Mouse (Mus musculus) hindbrain, embryonic 14.5 days (tissue): ENCODE results near the gene Map1s. TPM values are rescaled to one million over a fixed set of nuclear protein-coding genes. Genes with fewer than 3 reads are reported as not detected.
A peak's percentile ranks its signal among the peaks of the same experiment; 100 is the strongest.

Experiments used
- ATAC-seq: fragments of 200-750 bp; cut with Nextera tagmentation; 2 replicates; pipeline ENCODE4 v1.8.0; 2017; ENCODE audit warnings: moderate number of reproducible peaks, mild to moderate bottlenecking, moderate TSS enrichment, moderate library complexity; ENCODE audit not compliant: low FRiP score
- DNase-seq: peaks from one replicate; pipeline ENCODE4 v3.0.0-alpha.2; 2015; ENCODE audit warnings: low spot score
- H3K27ac ChIP-seq: fragments of 300-500 bp; sonication (generic); 2 replicates; pipeline ENCODE4 v1.5.1; 2014; ENCODE audit warnings: mild to moderate bottlenecking, moderate library complexity
- H3K27me3 ChIP-seq: fragments of 300-500 bp; sonication (generic); 2 replicates; pipeline ENCODE4 v1.6.1; 2014; ENCODE audit warnings: mild to moderate bottlenecking, low read length, mixed read lengths; ENCODE audit not compliant: control insufficient read depth, insufficient read depth
- H3K36me3 ChIP-seq: fragments of 300-500 bp; sonication (generic); replicated peaks from 2 replicates; pipeline ENCODE4 v1.6.1; 2014; ENCODE audit not compliant: control insufficient read depth, insufficient read depth
- H3K4me1 ChIP-seq: fragments of 300-500 bp; sonication (generic); replicated peaks from 2 replicates; pipeline ENCODE4 v1.6.1; 2014; ENCODE audit warnings: antibody characterized with exemption, low read length, mixed read lengths; ENCODE audit not compliant: control insufficient read depth, insufficient read depth
- H3K4me2 ChIP-seq: fragments of 300-500 bp; sonication (generic); replicated peaks from 2 replicates; pipeline ENCODE4 v1.6.1; 2014; ENCODE audit warnings: mild to moderate bottlenecking, moderate library complexity
- H3K4me3 ChIP-seq: fragments of 300-500 bp; sonication (generic); replicated peaks from 2 replicates; pipeline ENCODE4 v1.5.1; 2014; ENCODE audit warnings: mild to moderate bottlenecking, low read length
- H3K9ac ChIP-seq: fragments of 300-500 bp; sonication (generic); 2 replicates; pipeline ENCODE4 v1.6.1; 2014
- H3K9me3 ChIP-seq: fragments of 300-500 bp; sonication (generic); 2 replicates; pipeline ENCODE4 v1.6.1; 2016; ENCODE audit warnings: low read length; ENCODE audit not compliant: control insufficient read depth
- WGBS: fragments of 180-500 bp; shearing (Covaris S2); extraction: QIAGEN DNeasy Blood & Tissue Kit; methylation state at CpG from one replicate; pipeline ENCODE4 v1.1.7; 2014; 5-methylcytosine and 5-hydroxymethylcytosine counted together
- polyA plus RNA-seq: library from polyadenylated mRNA; unstranded; fragments of >200 nt; fragmentation: Nextera tagmentation; extraction: Ambion mirVana; gene quantifications from 2 replicates; pipeline ENCODE4 v1.2.1, GENCODE M21; 2014

Map1s gene
- polyA plus RNA-seq, 1 experiment from 2014 or later = 51.4 TPM

DNA sequence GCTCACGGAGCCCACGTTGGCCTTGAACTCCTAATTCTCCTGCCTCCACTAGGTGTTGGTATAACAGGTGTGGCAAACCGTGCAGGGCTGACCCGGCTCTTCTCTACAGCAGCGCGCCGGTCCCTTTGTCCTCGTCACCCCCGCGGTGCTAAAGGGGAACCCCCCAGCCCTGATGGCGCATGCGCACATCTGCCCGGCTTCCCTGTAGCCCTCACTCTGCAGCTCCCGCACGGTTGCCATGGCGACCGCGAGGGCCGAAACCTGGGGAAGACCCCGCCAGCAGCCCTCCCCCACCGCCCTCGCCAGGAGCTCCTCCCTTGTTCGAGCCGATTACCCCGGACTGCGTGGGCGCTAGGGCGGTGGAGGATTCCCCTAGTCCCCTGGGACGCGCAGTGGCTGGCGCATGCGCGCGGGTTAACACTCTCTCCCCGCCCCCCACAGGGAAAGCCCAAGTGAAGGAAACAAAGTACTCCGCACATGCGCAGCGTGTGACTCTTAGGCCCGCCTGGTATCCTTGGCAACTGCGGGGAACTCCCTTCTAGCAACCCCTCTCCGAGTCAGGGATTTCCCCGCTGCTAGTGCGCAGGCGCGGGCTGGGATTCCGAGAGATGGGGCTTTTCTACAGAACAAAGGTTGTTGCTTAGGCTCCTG lies 40.3 kb upstream of the Map1s start:
- under 1% methylated on average over 46 of the region's 46 CpGs for WGBS
- peak overlapping the region; percentile 75 for H3K9ac ChIP-seq
- H3K9me3 ChIP-seq = no peaks in the 10 kb centered on the region
- H3K4me1 ChIP-seq = peaks cover 48% of the 10 kb centered on the region
- H3K4me3 ChIP-seq = peak overlapping the region; percentile 44
- peak overlapping the region; percentile 79 for H3K4me2 ChIP-seq
- no peaks in the 10 kb centered on the region for H3K27me3 ChIP-seq
- ATAC-seq (peak; percentile 89), DNase-seq (peak; percentile 100)
- H3K36me3 ChIP-seq = peaks cover 7% of the 10 kb centered on the region; the same call in 1 of the 2 replicates
- peak overlapping the region; percentile 96 for H3K27ac ChIP-seq

DNA sequence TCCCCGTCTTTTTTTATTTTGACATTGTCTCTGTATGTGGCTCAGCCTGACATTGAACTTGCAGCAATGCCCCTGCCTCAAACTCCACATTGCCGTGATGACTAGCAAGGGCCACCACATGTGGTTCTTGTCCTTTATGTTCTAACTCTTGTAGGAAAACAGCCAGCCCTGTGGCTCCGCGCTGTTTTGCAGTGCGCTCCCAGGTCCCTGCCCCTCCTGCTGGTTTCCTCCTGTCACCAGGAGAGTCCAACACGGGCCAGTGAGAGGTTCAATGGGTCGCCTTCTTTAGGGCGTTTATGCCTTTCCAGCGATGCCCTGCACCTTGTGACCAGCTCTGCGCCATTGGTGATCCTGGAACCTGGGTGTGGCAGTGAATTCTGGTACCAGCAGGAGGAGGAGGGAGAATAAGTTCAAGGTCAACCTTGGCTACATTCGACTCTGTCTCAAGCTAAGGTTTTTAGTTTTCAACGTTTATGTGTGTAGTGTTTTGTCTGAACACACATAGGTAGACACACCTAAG lies 39.7 kb upstream of the Map1s start:
- no peak for DNase-seq

DNA sequence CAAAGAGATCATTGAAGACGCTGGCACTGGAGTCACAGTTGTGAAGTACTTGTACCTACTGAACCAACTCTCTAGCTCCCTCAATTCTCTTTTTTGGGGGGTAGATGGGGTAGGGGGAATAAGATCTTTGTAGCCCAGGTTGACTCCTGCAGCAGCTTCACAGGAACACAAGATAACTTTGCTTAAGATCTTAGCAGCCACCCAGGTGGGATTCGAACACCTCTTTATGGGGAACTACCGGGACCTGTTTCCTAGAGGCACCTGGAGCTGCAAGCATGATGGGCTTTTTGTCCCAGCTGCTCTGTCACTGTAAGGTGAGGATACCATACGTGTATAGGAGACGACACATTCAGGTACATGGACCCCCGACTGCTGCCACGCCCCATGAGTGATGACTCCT lies 39.2 kb upstream of the Map1s start:
- DNase-seq (no peak), ATAC-seq (no peak)
- Histone ChIP-seq H3K27me3 (no peaks in the 10 kb centered on the region), H3K4me2 (no peak overlapping the region), H3K9ac (peak overlapping the region; percentile 60; the same call in 1 of the 2 replicates), H3K27ac (peak overlapping the region; percentile 92), H3K36me3 (peaks cover 7% of the 10 kb centered on the region; the same call in 1 of the 2 replicates), H3K4me1 (peaks cover 48% of the 10 kb centered on the region), H3K9me3 (no peaks in the 10 kb centered on the region), H3K4me3 (no peak overlapping the region)
- 87% methylated on average over 7 of the region's 7 CpGs for WGBS

More for the DNA sequence above, 39.7 kb upstream of the Map1s start:
- Histone ChIP-seq H3K9me3 (no peaks in the 10 kb centered on the region), H3K4me2 (peak overlapping the region; percentile 63), H3K27ac (peak overlapping the region; percentile 92), H3K27me3 (no peaks in the 10 kb centered on the region), H3K36me3 (peaks cover 7% of the 10 kb centered on the region; the same call in 1 of the 2 replicates), H3K4me3 (peak overlapping the region; percentile 20), H3K4me1 (peaks cover 48% of the 10 kb centered on the region), H3K9ac (peak overlapping the region; percentile 60)
- ATAC-seq = peak; percentile 5
- WGBS = 8% methylated on average over 12 of the region's 12 CpGs

DNA sequence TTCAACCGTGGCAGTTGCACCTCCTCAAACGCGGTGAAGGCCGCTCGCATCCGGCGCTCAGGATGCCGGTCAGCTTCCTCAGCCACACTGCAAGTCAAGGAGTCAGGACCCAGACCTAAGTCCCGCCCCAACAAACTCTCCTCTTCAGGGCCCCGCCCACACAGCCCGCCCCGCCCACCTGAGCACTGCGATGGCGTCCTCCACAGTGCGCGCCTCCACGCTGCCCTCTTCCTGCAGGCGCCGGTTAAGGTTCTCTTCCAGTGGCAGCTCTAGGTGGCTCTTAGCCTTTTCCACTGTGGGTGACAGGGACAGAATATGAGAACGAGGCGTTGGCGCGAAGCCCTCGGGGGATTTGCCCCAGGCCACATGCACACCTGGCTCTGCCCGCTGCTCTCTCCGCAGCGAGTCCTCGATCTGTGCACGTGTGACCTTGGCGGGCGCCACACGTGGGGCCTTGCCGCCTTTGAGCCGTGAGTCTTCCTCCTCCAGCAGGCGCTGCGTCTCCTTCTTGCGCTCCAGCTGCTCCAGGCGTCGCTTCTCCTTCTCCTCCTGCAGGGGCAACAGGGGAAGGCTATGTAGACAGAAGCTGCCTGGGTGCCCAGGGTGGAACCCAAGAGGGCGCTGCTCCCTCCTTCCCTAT lies 37.1 kb upstream of the Map1s start:
- Histone ChIP-seq H3K4me2 (peak overlapping the region; percentile 36), H3K36me3 (peaks cover 7% of the 10 kb centered on the region; the same call in 1 of the 2 replicates), H3K9ac (peak overlapping the region; percentile 24), H3K4me1 (peaks cover 36% of the 10 kb centered on the region), H3K9me3 (no peaks in the 10 kb centered on the region), H3K27me3 (no peaks in the 10 kb centered on the region), H3K27ac (peak overlapping the region; percentile 81), H3K4me3 (0 out of 2 replicates have a peak overlapping the region, but pooled peaks have one; percentile 6)
- DNase-seq = no peak
- 15% methylated on average over 40 of the region's 40 CpGs for WGBS
- ATAC-seq = no peak

DNA sequence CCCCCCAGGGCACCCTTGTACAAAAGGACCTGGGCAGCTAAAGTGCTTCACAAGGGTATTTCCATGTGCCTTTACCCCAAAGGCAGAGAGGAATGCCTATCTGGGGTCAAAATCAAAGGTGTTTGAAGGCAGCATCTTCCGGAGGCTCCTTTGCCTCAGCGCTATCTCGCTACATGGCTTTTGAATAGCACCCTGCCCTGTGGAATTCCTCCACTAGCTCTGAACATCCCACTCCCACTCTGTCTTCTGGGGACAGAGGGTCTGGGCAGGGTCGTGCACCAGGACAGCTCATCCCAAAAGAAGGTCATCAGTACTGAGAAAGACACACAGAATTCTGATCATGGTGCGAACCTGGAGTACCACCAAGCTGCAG lies 36.5 kb upstream of the Map1s start:
- Histone ChIP-seq H3K4me3 (no peak overlapping the region), H3K4me1 (peaks cover 32% of the 10 kb centered on the region), H3K27me3 (no peaks in the 10 kb centered on the region), H3K9ac (peak overlapping the region; percentile 24), H3K4me2 (peak overlapping the region; percentile 36), H3K27ac (peak overlapping the region; percentile 81), H3K36me3 (peaks cover 7% of the 10 kb centered on the region; the same call in 1 of the 2 replicates), H3K9me3 (no peaks in the 10 kb centered on the region)
- 36% methylated on average over 5 of the region's 5 CpGs for WGBS
- DNase-seq (no peak), ATAC-seq (no peak)

DNA sequence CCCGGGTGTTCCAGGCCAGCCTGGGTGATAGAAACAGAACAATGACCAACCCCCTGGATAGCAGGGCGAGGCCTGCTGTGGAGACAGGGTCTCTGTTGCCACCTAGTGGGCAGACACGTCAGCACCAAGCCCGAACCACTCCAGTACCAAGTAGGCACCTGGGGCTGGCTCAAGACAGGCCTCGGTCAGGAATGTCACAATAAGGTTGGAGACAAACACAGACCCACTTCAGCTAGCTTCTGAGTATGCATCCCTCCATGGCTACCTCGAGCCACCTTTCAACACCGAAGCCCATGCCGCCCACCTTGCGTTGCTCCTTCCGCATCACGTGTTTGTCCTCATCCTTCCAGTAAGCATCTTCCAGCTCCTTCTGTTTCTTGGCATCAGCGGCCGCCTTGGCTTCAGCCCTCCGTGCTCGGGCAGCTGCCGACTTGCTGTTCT lies 36.1 kb upstream of the Map1s start:
- DNase-seq (peak; percentile 80), ATAC-seq (0 out of 2 replicates have a peak, but pooled peaks have one; percentile 6)
- WGBS = 45% methylated on average over 16 of the region's 16 CpGs
- H3K4me1 ChIP-seq = peaks cover 27% of the 10 kb centered on the region
- no peaks in the 10 kb centered on the region for H3K9me3 ChIP-seq
- H3K27me3 ChIP-seq = no peaks in the 10 kb centered on the region
- H3K9ac ChIP-seq = peak overlapping the region; percentile 24
- H3K4me3 ChIP-seq = no peak overlapping the region
- H3K4me2 ChIP-seq = 0 out of 2 replicates have a peak overlapping the region, but pooled peaks have one; percentile 36
- H3K36me3 ChIP-seq = peaks cover 7% of the 10 kb centered on the region; the same call in 1 of the 2 replicates
- H3K27ac ChIP-seq = peak overlapping the region; percentile 81

DNA sequence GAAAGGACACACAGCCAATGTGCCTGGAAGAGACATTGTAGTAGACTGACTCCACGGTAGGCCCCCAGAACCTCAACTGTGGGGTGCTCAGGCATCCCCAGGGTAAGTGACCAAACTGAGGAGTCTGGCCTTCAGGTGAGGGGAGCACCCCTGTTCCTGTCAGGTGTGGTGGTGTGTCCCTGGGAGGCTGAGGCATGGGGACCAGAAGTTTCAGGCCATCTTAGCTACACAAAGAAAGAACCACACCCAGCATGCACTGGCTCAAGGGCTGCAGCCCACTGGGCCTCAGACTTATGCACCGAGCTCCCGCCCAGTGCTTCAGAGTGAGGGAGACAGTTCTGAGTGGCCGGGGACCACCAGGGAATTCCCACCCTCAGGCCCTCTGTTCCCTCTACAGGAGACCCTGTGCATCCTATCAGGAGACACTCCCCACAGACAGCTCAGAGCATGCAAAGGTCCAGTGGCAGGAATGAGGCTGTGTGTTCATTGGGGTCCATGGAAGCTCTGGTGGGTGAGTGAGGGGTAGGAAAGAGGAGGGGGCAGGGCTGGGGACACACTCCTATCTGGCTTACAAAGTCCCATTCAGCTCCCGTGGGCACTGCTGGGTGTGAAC lies 34.4 kb upstream of the Map1s start:
- H3K9ac ChIP-seq = no peak overlapping the region
- H3K27me3 ChIP-seq = no peaks in the 10 kb centered on the region
- 85% methylated on average over 5 of the region's 5 CpGs for WGBS
- H3K4me1 ChIP-seq = peaks cover 18% of the 10 kb centered on the region
- no peak for ATAC-seq
- peaks cover 7% of the 10 kb centered on the region; the same call in 1 of the 2 replicates for H3K36me3 ChIP-seq
- no peak for DNase-seq
- no peaks in the 10 kb centered on the region for H3K9me3 ChIP-seq
- no peak overlapping the region for H3K27ac ChIP-seq
- H3K4me3 ChIP-seq = no peak overlapping the region
- no peak overlapping the region for H3K4me2 ChIP-seq

DNA sequence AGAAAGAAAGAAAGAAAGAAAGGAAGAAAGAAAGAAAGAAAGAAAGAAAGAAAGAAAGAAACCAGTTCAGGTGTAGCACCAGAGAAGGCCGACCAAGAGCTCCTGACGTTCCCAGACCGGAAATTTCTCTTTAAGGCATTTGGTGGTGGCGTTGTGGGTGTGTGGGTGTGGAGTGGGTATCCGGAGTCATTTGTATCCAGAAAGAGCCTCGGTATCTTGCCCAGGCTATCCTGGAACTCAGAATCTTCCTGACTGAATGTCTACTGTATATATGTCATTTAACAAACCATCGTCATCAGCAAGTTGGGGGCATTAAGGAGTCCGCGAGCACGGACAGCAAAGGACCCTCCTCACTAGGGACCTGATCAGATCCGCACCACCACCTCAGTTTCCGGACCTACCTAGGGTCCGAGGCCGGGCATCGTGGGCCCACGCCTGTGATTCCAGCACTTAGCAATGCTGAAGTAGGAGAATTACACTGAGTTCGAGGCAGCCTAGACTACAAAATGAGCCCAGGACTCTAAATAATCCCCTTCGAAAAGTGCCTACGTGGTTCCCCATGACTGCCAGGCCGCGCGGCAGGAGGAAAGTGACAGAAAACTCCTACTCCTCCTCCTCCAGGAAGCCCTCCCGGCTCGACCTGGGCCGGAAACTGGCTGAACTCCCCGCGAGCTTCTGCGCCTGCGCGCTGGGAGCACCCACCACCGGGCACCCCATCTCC lies 32.9 kb upstream of the Map1s start:
- ATAC-seq (no peak), DNase-seq (no peak)
- peaks cover 16% of the 10 kb centered on the region for H3K4me1 ChIP-seq
- peak overlapping the region; percentile 71 for H3K4me2 ChIP-seq
- H3K27me3 ChIP-seq = no peaks in the 10 kb centered on the region
- 8% methylated on average over 31 of the region's 31 CpGs for WGBS
- peaks cover 5% of the 10 kb centered on the region; the same call in 1 of the 2 replicates for H3K36me3 ChIP-seq
- H3K9me3 ChIP-seq = no peaks in the 10 kb centered on the region
- H3K4me3 ChIP-seq = peak overlapping the region; percentile 67
- H3K27ac ChIP-seq = peak overlapping the region; percentile 96
- H3K9ac ChIP-seq = peak overlapping the region; percentile 69
